In genomic region chr2:28597733-28598547, GRCm38 (mm10) we compare ENCODE assay signal across 13 mouse cellular contexts. TPM values are rescaled to one million over a fixed set of nuclear protein-coding genes. Genes with fewer than 3 reads are reported as not detected.
DNase-seq lines count a peak whose midpoint lies in the region; ATAC-seq and TF ChIP-seq lines count a peak whose summit lies in the region.
"Had no signal": no experiment of that assay in that cellular context is flagged by ENCODE, and none has a peak within 500 bp of the region (broad histone marks: within the 10 kb centered on the region; RNA-seq: fewer than 3 reads in every experiment).

No protein-coding gene starts in this region.

- WGBS in kidney, embryonic 15.5 days = 74% methylated on average over 7 of the region's 7 CpGs
- 65% methylated on average over 7 of the region's 7 CpGs for WGBS in embryonic facial prominence, embryonic 12.5 days
- WGBS in liver, embryonic 16.5 days (ENCODE audit: insufficient replicate concordance) = 16% methylated on average over 7 of the region's 7 CpGs

- H3K4me3 ChIP-seq in kidney, embryonic 15.5 days (replicated peaks) = no peak overlapping the region
- peak overlapping the region; percentile 60; the same call in 1 of the 2 replicates for H3K4me3 ChIP-seq in G1E (ENCODE audit: low read depth, low read length)
- no peak overlapping the region for H3K4me3 ChIP-seq in embryonic facial prominence, embryonic 12.5 days
- H3K4me3 ChIP-seq in liver, embryonic 16.5 days (ENCODE audit: low read depth, low read length) = 0 out of 2 replicates have a peak overlapping the region, but pooled peaks have one; percentile 0

- no peaks in the 10 kb centered on the region for H3K9me3 ChIP-seq in kidney, embryonic 15.5 days (replicated peaks)
- H3K9me3 ChIP-seq in G1E (replicated peaks) = no peaks in the 10 kb centered on the region
- no peaks in the 10 kb centered on the region for H3K9me3 ChIP-seq in embryonic facial prominence, embryonic 12.5 days
- 0 out of 2 replicates have a peak, but pooled peaks cover 2% of the 10 kb centered on the region for H3K9me3 ChIP-seq in liver, embryonic 16.5 days (replicated peaks; ENCODE audit: control insufficient read depth, low read length)

- peak; percentile 61; the same call in 1 of the 2 replicates for ATAC-seq in kidney, embryonic 15.5 days (replicated peaks; ENCODE audit: low FRiP score)
- ATAC-seq in G1E (ENCODE audit: extremely low read depth, insufficient number of reproducible peaks, low FRiP score, poor library complexity, severe bottlenecking) = peak; percentile 73
- 0 out of 2 replicates have a peak, but pooled peaks have one; percentile 37 for ATAC-seq in embryonic facial prominence, embryonic 12.5 days (ENCODE audit: insufficient number of reproducible peaks, insufficient read depth, low FRiP score, low TSS enrichment)
- ATAC-seq in liver, embryonic 16.5 days (ENCODE audit: low read depth) = peak; percentile 74

- no peak for DNase-seq in kidney, postnatal 10 days
- peak; percentile 92 for DNase-seq in G1E (ENCODE audit: low spot score)
- DNase-seq in right cerebral cortex, adult 18-20 months = no peak
- no peak for DNase-seq in gastrocnemius, adult 8-10 months (ENCODE audit: low spot score in 2 of 2)
- DNase-seq: adrenal gland, postnatal 36 days; gastrocnemius, postnatal 14 days had no signal

- no peak for TF ChIP-seq CTCF in G1E (IDR thresholded peaks at IDR 0.05; ENCODE audit: low read depth, low read length)

- H3K4me2 ChIP-seq in kidney, embryonic 15.5 days = no peak overlapping the region
- no peak overlapping the region for H3K4me2 ChIP-seq in embryonic facial prominence, embryonic 12.5 days (replicated peaks)
- peak overlapping the region; percentile 38 for H3K4me2 ChIP-seq in liver, embryonic 16.5 days (ENCODE audit: low read depth, low read length)

- H3K4me1 ChIP-seq in kidney, embryonic 15.5 days = peaks cover 28% of the 10 kb centered on the region
- peaks cover 93% of the 10 kb centered on the region for H3K4me1 ChIP-seq in G1E (ENCODE audit: insufficient read depth, low read depth, low read length)
- peaks cover 4% of the 10 kb centered on the region; the same call in 1 of the 2 replicates for H3K4me1 ChIP-seq in embryonic facial prominence, embryonic 12.5 days
- H3K4me1 ChIP-seq in liver, embryonic 16.5 days (ENCODE audit: control insufficient read depth, low read depth, low read length) = peaks cover 84% of the 10 kb centered on the region

- no peak overlapping the region for H3K9ac ChIP-seq in kidney, embryonic 15.5 days
- no peak overlapping the region for H3K9ac ChIP-seq in embryonic facial prominence, embryonic 12.5 days
- H3K9ac ChIP-seq in liver, embryonic 16.5 days (ENCODE audit: low read depth, low read length) = peak overlapping the region; percentile 62

- peaks cover 8% of the 10 kb centered on the region; the same call in 1 of the 2 replicates for H3K27me3 ChIP-seq in kidney, embryonic 15.5 days
- no peaks in the 10 kb centered on the region for H3K27me3 ChIP-seq in G1E (ENCODE audit: insufficient read depth, low read length)
- H3K27me3 ChIP-seq in embryonic facial prominence, embryonic 12.5 days = 0 out of 2 replicates have a peak, but pooled peaks cover 2% of the 10 kb centered on the region
- no peaks in the 10 kb centered on the region for H3K27me3 ChIP-seq in liver, embryonic 16.5 days (ENCODE audit: control insufficient read depth, insufficient read depth, low read depth, low read length)

- H3K27ac ChIP-seq in kidney, embryonic 15.5 days = no peak overlapping the region; the same call in 1 of the 2 replicates
- no peak overlapping the region for H3K27ac ChIP-seq in embryonic facial prominence, embryonic 12.5 days
- peak overlapping the region; percentile 94 for H3K27ac ChIP-seq in liver, embryonic 16.5 days (ENCODE audit: low read length)

- H3K36me3 ChIP-seq in kidney, embryonic 15.5 days = no peaks in the 10 kb centered on the region
- H3K36me3 ChIP-seq in G1E (replicated peaks) = peaks cover 4% of the 10 kb centered on the region
- H3K36me3 ChIP-seq in embryonic facial prominence, embryonic 12.5 days = no peaks in the 10 kb centered on the region
- no peaks in the 10 kb centered on the region for H3K36me3 ChIP-seq in liver, embryonic 16.5 days (ENCODE audit: control insufficient read depth, insufficient read depth)

RNA-seq across cellular contexts. Expression of gene Gtf3c5, which starts 14.4 kb away (rescaled TPM):
- polyA plus RNA-seq in kidney, embryonic 15.5 days (2015; fragmentation: Nextera tagmentation; extraction: Ambion mirVana) = 44.3 and 48.8 TPM in 2 replicates
- total RNA-seq in G1E (2014; fragmentation: Nextera tagmentation) = 60.2 and 60.9 TPM in 2 replicates
- 16.6 and 19.0 TPM in 2 replicates for total RNA-seq in G1E (2017)
- 19.6 and 26.0 TPM in 2 replicates for polyA plus RNA-seq in G1E (2012)
- 52.4 and 53.6 TPM in 2 replicates for polyA plus RNA-seq in embryonic facial prominence, embryonic 12.5 days (2016; fragmentation: Nextera tagmentation; extraction: Ambion mirVana)
- polyA plus RNA-seq in liver, embryonic 16.5 days (2015; fragmentation: Nextera tagmentation; extraction: Ambion mirVana) = 12.1 TPM in 2 replicates
- total RNA-seq in gastrocnemius, adult 8-10 months (2022) = 1 to 10 TPM; 6.5 to 8.2 (median 7.4) TPM

RNA-seq across cellular contexts. Expression of gene Gfi1b, which starts 23.8 kb away (rescaled TPM):
- polyA plus RNA-seq in kidney, embryonic 15.5 days (2015; fragmentation: Nextera tagmentation; extraction: Ambion mirVana) = 0.69 and 1.1 TPM in 2 replicates
- total RNA-seq in G1E (2014; fragmentation: Nextera tagmentation) (537 and 588 TPM in 2 replicates), G1E (2017) (104 and 131 TPM in 2 replicates)
- 649 and 739 TPM in 2 replicates for polyA plus RNA-seq in G1E (2012)
- 0.97 and 1.0 TPM in 2 replicates for polyA plus RNA-seq in embryonic facial prominence, embryonic 12.5 days (2016; fragmentation: Nextera tagmentation; extraction: Ambion mirVana)
- 88.7 and 89.4 TPM in 2 replicates for polyA plus RNA-seq in liver, embryonic 16.5 days (2015; fragmentation: Nextera tagmentation; extraction: Ambion mirVana)
- not detected for total RNA-seq in gastrocnemius, adult 8-10 months (2022)
- total RNA-seq: adrenal gland, postnatal 36 days; ES-E14; gastrocnemius, postnatal 14 days; liver, adult 2 months had no signal
- polyA plus RNA-seq: liver, adult 2 months; neural tube, embryonic 14.5 days had no signal

RNA-seq across cellular contexts. Expression of gene Cel, which starts 34.7 kb away (rescaled TPM):
- 0.34 TPM in 1 of 2 replicates, not detected in the other for polyA plus RNA-seq in kidney, embryonic 15.5 days (2015; fragmentation: Nextera tagmentation; extraction: Ambion mirVana)
- total RNA-seq in G1E (2014; fragmentation: Nextera tagmentation) (not detected in 2 replicates), G1E (2017) (not detected in 2 replicates)
- polyA plus RNA-seq in G1E (2012) = not detected in 2 replicates
- polyA plus RNA-seq in embryonic facial prominence, embryonic 12.5 days (2016; fragmentation: Nextera tagmentation; extraction: Ambion mirVana) = not detected in 2 replicates
- polyA plus RNA-seq in liver, embryonic 16.5 days (2015; fragmentation: Nextera tagmentation; extraction: Ambion mirVana) = 1.6 and 9.7 TPM in 2 replicates
- not detected for total RNA-seq in gastrocnemius, adult 8-10 months (2022)
- total RNA-seq: adrenal gland, postnatal 36 days; ES-E14; gastrocnemius, postnatal 14 days had no signal
- polyA plus RNA-seq: kidney, embryonic 16.5 days; neural tube, embryonic 14.5 days had no signal

RNA-seq across cellular contexts. Expression of gene Tsc1, which starts 43.1 kb away (rescaled TPM):
- 18.4 and 22.9 TPM in 2 replicates for polyA plus RNA-seq in kidney, embryonic 15.5 days (2015; fragmentation: Nextera tagmentation; extraction: Ambion mirVana)
- total RNA-seq in G1E (2014; fragmentation: Nextera tagmentation) = 35.7 and 39.0 TPM in 2 replicates
- total RNA-seq in G1E (2017) = 22.1 and 26.6 TPM in 2 replicates
- polyA plus RNA-seq in G1E (2012) = 3.5 and 5.8 TPM in 2 replicates
- polyA plus RNA-seq in embryonic facial prominence, embryonic 12.5 days (2016; fragmentation: Nextera tagmentation; extraction: Ambion mirVana) = 25.3 and 26.4 TPM in 2 replicates
- 9.6 and 9.8 TPM in 2 replicates for polyA plus RNA-seq in liver, embryonic 16.5 days (2015; fragmentation: Nextera tagmentation; extraction: Ambion mirVana)
- 10 to 100 TPM; 43.1 to 59.9 (median 45.4) TPM for total RNA-seq in gastrocnemius, adult 8-10 months (2022)

Comparison
In these comparisons a context has a peak if more than half of its experiments do, and no peak if none do; other contexts are left out.
1. H3K4me3 ChIP-seq: peak in G1E (single experiment) and liver, embryonic 16.5 days (single experiment); none in kidney, embryonic 15.5 days (single experiment) and embryonic facial prominence, embryonic 12.5 days (single experiment).
2. RNA of gene Gfi1b, which starts 23.8 kb away (polyA plus RNA-seq): 649 to 739 TPM in G1E and 88.7 to 89.4 TPM in liver, embryonic 16.5 days; 0.69 to 1.1 TPM in kidney, embryonic 15.5 days and 0.97 to 1.0 TPM in embryonic facial prominence, embryonic 12.5 days; every median in the first group is over 10 times any median in the second.
3. Peak in every context shown above with its lines, with median percentiles within 50 percentile points of each other: ATAC-seq.